Mouse (Mus musculus) left cerebral cortex, adult 8-10 months (tissue): ENCODE results near the gene Prtn3. TPM values are rescaled to one million over a fixed set of nuclear protein-coding genes. Genes with fewer than 3 reads are reported as not detected.

Experiments used
- DNase-seq, 2 experiments: peaks; one replicate each; pipeline ENCODE4 v3.0.0; 2022; ENCODE audit warnings: low spot score in 2 of 2
- total RNA-seq, 4 experiments: library from RNA; stranded (reverse); gene quantifications; 2 replicates each; pipeline ENCODE4 v1.2.4; 2022

Gene Prtn3
- total RNA-seq, 4 experiments from 2014 or later, result 2.4 to 3.2 (median 2.7) TPM

- peak; percentile 95 for DNase-seq
Observed at GRCm38 (mm10) chr10:79908167-79909091, 34.2 kb downstream of the Prtn3 start, which contains the start of gene Med16. TSS of gene Med16 (minus strand) at chr10:79908923.

DNA sequence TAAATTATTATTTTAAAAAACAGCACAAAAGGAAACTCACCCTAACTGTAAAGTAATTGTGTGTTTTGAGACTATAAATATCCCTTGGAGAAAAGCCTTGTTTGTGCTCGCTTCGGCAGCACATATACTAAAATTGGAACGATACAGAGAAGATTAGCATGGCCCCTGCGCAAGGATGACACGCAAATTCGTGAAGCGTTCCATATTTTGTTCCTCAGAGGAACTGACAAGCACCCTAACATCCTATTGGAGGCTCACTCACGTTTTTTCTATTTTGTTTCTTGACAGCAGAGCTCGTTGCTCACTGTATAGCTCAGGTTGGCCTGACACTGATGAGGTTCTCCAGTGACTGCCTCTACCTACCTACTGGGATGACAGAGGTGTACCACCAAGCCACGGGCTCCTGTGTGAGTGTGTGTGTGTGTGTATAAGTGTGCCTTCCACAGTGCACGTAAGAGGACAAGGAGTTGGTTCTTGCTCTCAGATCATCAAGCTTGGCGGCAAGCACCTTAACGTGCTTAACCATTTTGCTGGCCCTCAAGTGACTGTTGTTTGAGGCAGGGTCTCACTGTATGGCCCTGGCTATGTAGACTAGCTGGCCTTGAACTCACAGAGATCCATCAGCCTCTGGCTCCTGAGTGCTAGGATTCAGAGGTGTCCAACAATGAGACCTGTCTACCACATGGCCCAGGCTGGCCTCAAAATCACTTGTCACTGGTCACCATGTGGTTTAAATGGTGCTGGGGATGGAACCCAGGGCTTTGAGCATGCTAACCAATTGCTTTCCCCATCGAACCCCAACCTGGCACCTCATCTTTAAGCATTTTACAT lies 35.0 kb downstream of the Prtn3 start:
- peak in 1 of 2 experiments; percentile 67 for DNase-seq

- DNase-seq, result no peak
Observed at GRCm38 (mm10) chr10:79910556-79910955, 36.3 kb downstream of the Prtn3 start, which contains the start of gene Gm26602. TSS of gene Gm26602 (plus strand) at chr10:79910856.

DNA sequence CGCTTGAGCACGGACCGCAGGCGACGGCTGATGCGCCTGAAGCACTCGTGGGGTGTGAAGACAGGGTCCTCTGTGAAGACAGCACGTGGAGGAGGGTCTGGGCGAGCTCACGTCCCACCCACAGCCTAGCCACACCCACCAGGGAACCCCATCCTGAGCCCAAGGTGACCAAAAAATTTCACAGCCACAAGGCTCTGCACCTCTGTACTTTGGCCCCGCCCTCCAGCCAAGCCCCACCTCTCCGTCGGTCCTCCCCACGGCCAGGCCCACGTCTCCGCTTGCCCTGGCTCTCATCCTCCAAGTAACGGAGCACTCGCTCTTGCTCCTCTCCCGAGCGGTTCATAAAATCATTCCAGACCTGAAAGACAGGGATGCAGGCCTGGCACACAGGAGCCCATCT lies 38.1 kb downstream of the Prtn3 start:
- DNase-seq, result no peak

- no peak for DNase-seq
Observed at GRCm38 (mm10) chr10:79914131-79914947, 40.1 kb downstream of the Prtn3 start.

GRCm38 (mm10) chr10:79914948-79915596 lies 40.8 kb downstream of the Prtn3 start:
- DNase-seq, result no peak

GRCm38 (mm10) chr10:79916081-79916480 lies 41.8 kb downstream of the Prtn3 start:
- DNase-seq, result no peak

GRCm38 (mm10) chr10:79916808-79917531 lies 42.7 kb downstream of the Prtn3 start, which contains the start of gene Kiss1r:
TSS of gene Kiss1r (plus strand) at chr10:79916971.
- DNase-seq, result peak; percentile 70 to 74

DNA sequence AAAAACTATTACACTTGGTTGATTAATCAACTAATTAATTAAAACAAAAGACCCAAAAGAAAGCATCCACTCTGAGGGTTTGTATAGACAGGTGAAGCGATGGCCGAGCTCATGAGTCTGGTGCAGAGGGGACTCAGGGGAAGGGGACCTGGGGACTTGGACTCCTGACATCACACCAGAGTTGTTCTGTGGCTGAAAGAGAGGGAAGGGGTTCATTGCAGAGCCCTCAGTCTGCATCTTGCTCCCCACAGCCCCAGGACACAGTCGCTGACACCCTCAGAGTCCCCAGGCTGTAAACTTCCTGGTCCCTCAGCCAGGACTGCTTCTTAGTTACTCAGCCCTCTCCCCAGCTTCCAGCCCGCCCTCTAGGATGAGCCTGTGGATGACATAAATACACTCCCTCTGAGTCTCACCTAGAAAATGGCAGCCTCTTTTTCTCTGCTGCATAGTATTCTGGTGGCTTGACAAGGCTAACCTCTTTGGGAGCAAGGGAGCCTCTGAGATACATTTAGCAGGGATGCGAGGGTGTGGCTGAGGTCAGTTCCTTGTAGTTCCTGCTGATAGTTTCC lies 43.3 kb downstream of the Prtn3 start:
- no peak for DNase-seq

GRCm38 (mm10) chr10:79918231-79919078 lies 44.2 kb downstream of the Prtn3 start:
- no peak for DNase-seq

DNA sequence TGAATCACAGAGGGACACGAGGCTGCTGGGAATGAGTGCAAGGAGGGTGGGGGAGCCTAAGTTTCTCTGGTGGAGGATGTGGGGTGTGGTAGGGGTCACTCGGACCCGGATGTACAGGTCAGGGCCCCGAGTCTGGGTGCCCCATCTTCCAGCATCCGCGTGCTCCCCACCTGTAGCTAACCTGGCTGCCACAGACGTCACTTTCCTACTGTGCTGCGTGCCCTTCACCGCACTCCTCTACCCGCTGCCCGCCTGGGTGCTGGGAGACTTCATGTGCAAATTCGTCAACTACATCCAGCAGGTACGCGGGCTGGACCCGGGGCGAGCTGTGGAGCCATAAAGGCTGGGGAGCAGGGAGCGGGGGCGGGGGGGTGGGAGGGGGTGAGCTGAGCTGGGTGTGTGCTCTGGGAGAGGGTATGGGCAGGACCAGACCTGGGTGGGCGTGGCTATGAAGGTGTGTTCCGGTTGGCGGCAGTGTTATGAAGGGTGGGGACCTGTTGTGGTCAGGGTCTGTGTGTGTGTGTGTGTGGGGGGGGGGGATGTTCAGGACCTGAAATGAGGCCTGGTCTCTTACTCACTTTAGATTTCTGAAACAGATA lies 45.1 kb downstream of the Prtn3 start:
- DNase-seq, result no peak

DNA sequence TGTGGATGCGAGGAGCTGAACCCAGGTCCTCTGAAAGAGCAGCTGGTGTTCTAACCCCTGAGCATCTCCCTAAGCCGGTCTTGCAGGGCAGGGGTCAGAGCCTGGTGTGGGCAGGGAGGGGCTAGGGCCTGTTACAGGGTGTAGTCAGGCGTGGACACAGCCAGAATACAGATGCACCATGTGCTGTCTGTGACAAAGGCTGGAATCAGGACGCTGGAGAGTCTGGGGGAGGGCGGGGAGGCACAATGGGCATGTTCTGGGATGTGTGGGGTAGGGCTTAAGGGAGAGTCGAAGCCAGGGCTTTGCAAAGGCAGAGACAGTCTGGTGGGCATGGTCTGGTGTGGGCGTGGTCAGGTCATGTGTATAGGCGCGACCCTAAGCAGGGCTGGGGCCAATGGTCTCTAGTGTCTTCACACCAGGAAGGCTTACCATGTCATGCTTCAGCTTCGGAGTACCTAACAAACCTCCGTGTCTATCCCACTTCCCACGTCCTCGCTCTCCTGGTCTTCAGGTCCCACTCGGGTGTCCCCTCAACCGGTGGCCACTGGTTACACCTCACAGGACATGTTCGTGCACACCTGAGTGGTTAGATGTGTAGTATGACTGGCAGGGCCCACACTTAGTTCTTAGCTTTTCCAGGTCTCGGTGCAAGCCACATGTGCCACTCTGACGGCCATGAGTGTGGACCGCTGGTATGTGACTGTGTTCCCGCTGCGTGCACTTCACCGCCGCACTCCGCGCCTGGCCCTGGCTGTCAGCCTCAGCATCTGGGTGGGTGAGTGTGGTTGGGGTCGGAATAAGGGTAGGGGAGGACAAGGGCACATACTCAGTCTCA lies 46.0 kb downstream of the Prtn3 start:
- no peak for DNase-seq

- DNase-seq, result no peak
Observed at GRCm38 (mm10) chr10:79920958-79921535, 46.8 kb downstream of the Prtn3 start, which contains the start of gene R3hdm4. TSS of gene R3hdm4 (minus strand) at chr10:79921208.

- no peak for DNase-seq
Observed at GRCm38 (mm10) chr10:79921572-79921971, 47.3 kb downstream of the Prtn3 start.

DNA sequence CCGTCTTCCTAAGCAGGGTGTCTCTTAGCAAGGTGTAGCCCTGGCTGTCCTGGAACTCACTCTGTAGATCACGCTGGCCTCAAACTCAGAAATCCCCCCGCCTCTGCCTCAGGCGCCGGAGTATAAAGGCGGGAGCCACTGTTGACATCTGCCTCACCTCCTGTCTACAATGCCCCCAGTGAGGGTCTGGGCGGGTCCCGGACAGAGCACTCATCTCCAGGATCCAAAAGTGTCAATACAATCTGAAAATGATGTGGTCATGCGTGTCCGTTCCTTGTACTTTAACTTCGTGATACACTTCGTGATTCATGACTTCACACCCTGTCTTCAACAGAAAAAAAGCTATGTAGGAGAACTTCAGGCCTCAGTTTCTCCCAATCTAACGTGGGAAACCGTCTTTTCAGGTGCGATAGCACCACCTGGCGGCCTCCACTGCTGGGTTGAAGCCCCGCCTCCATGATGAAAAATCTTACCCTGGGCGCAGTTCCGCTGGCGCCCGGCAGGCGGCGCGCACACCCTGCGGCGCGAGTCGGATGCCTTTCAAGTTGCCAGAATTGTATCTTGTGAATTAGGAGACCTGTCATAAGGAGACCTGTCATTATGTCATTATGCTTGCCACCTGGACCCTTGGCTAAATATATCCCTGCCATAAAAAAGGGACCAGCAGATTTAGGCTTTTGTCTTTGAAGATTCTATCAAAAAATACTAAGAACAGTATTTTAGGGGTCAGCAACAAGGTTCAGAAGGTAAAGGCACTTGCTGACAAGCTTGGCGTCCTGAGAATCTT lies 50.9 kb downstream of the Prtn3 start:
- DNase-seq, result peak; percentile 80 to 96
